Mouse (Mus musculus) MEL (cell line): ENCODE results near the gene Timm8b.
A peak's percentile ranks its signal among the peaks of the same experiment; 100 is the strongest.

Experiments used
- E2F4 ChIP-seq: IDR thresholded peaks from 2 replicates; pipeline ENCODE4 v1.6.1; 2011; ENCODE audit warnings: low read depth, low read length, improper control_type of control experiment, borderline replicate concordance
- EP300 ChIP-seq, 2 experiments: IDR thresholded peaks; 2 replicates each; pipeline ENCODE4 v1.6.1; 2011; ENCODE audit warnings: improper control_type of control experiment in 2 of 2, low read length in 2 of 2, low read depth in 1 of 2, mild to moderate bottlenecking in 1 of 2
- HCFC1 ChIP-seq: IDR thresholded peaks from 2 replicates; pipeline ENCODE4 v1.6.1; 2012; ENCODE audit warnings: low read depth, mild to moderate bottlenecking, inconsistent platforms, low read length, improper control_type of control experiment, moderate library complexity
- JUND ChIP-seq: IDR thresholded peaks from 2 replicates; pipeline ENCODE4 v1.6.1; 2011; ENCODE audit warnings: low read depth, mild to moderate bottlenecking, improper control_type of control experiment, low read length
- MAX ChIP-seq: IDR thresholded peaks from 2 replicates; pipeline ENCODE4 v1.6.1; 2011; ENCODE audit warnings: low read length, improper control_type of control experiment
- MAZ ChIP-seq: IDR thresholded peaks from 2 replicates; pipeline ENCODE4 v1.6.1; 2012; ENCODE audit warnings: low read depth, mild to moderate bottlenecking, inconsistent platforms, low read length, improper control_type of control experiment
- MXI1 ChIP-seq: IDR thresholded peaks from 2 replicates; pipeline ENCODE4 v1.6.1; 2011; ENCODE audit warnings: mild to moderate bottlenecking, low read depth, low read length, improper control_type of control experiment
- POLR2A ChIP-seq, 2 experiments: IDR thresholded peaks; 2 replicates each; pipeline ENCODE4 v1.6.1; 2011 to 2012; ENCODE audit warnings: low read length in 2 of 2, mild to moderate bottlenecking in 2 of 2, control low read depth in 1 of 2, improper control_type of control experiment in 1 of 2, low read depth in 1 of 2, moderate library complexity in 1 of 2; ENCODE audit not compliant: control insufficient read depth in 1 of 2, insufficient read depth in 1 of 2, poor library complexity in 1 of 2
- SMC3 ChIP-seq: IDR thresholded peaks from 2 replicates; pipeline ENCODE4 v1.6.1; 2011; ENCODE audit warnings: low read depth, low read length, improper control_type of control experiment
- TCF12 ChIP-seq: IDR thresholded peaks from 2 replicates; pipeline ENCODE4 v1.6.1; 2014; ENCODE audit warnings: low read depth, mild to moderate bottlenecking, inconsistent platforms, low read length, improper control_type of control experiment, moderate library complexity

GRCm38 (mm10) chr9:50593544-50593943 lies 10.2 kb upstream of the Timm8b start:
- TF ChIP-seq MAZ, result no peak
- TF ChIP-seq SMC3, result peak; percentile 69
- no peak for TF ChIP-seq MAX
- no peak for TF ChIP-seq E2F4
- TF ChIP-seq MXI1, result no peak
- no peak for TF ChIP-seq POLR2A (IDR thresholded peaks at IDR 0.05; ENCODE audit: control insufficient read depth in 1 of 2, insufficient read depth in 1 of 2, low read depth in 1 of 2, low read length in 2 of 2, poor library complexity in 1 of 2)
- TF ChIP-seq EP300 (IDR thresholded peaks at IDR 0.05; ENCODE audit: low read depth in 1 of 2, low read length in 2 of 2), result no peak
- TF ChIP-seq HCFC1, result no peak
- no peak for TF ChIP-seq JUND
- TF ChIP-seq TCF12, result no peak
